ENCODE assay signal across 24 mouse cellular contexts in the genomic region with DNA sequence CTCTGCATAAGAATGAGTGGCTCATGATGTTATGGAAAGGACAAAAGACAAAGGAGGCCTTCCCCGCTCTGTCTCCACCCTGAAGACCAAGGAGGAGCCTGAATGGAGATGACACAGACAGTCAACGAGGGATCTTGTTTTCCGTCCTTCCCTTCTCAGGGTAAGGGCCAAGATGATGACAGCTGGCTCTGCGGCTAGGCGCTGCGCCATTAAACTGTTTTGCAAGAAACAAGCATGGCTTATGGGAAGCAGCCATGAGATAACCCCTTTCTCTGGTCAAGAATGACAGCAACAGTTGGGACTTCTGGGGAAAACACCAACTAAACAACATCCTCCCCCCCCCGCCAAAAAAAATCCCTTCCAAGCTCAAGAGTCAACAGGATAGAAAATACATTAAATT.
DNase-seq lines count a peak whose midpoint lies in the region; TF ChIP-seq lines count a peak whose summit lies in the region.
"Had no signal": no experiment of that assay in that cellular context is flagged by ENCODE, and none has a peak within 500 bp of the region (broad histone marks: within the 10 kb centered on the region; RNA-seq: fewer than 3 reads in every experiment).

No protein-coding gene starts in this region.

- DNase-seq in cerebellum, postnatal 10 days = peak; percentile 59
- no peak for DNase-seq in cerebellum, adult 2 months
- peak; percentile 78 for DNase-seq in heart, adult 11 months
- DNase-seq in heart, postnatal 25 days (ENCODE audit: low spot score) = no peak
- peak; percentile 18 for DNase-seq in left cerebral cortex, postnatal 4 days
- no peak for DNase-seq in left cerebral cortex, postnatal 14 days (ENCODE audit: low spot score in 2 of 2)
- DNase-seq in right cerebral cortex, postnatal 36 days (ENCODE audit: low spot score in 2 of 2) = no peak
- DNase-seq: adrenal gland, adult 2 months; adrenal gland, postnatal 36 days; cerebellum, adult 8-10 months; forebrain, postnatal 0 days; kidney, adult 11 months; kidney, postnatal 25 days; liver, postnatal 0 days had no signal

- intact Hi-C loops in heart, postnatal 25 days (cut with DNase I) = no loop called here
- intact Hi-C loops in left cerebral cortex, postnatal 4 days (cut with DNase I) = no loop called here
- intact Hi-C loops in left cerebral cortex, postnatal 14 days (cut with DNase I) = no loop called here

- no peak overlapping the region for H3K4me3 ChIP-seq in cerebellum, adult 2 months (replicated peaks; ENCODE audit: insufficient read depth, low read depth, low read length)
- H3K4me3 ChIP-seq: embryonic facial prominence, embryonic 15.5 days; forebrain, embryonic 12.5 days; hindbrain, embryonic 10.5 days; hindbrain, embryonic 15.5 days; layer of hippocampus, adult 2 months; left cerebral cortex, adult 2 months; liver, embryonic 12.5 days; midbrain, embryonic 13.5 days; neural tube, embryonic 13.5 days had no signal

- WGBS in cerebellum, adult 2 months = 72% methylated on average over 7 of the region's 7 CpGs

- no peak for TF ChIP-seq CTCF in cerebellum, adult 2 months (IDR thresholded peaks at IDR 0.05; ENCODE audit: borderline replicate concordance, insufficient read depth, low read depth, low read length)

- H3K4me1 ChIP-seq in cerebellum, adult 2 months (ENCODE audit: control insufficient read depth, insufficient read depth, low read length) = 0 out of 2 replicates have a peak, but pooled peaks cover 4% of the 10 kb centered on the region
- H3K4me1 ChIP-seq: embryonic facial prominence, embryonic 15.5 days; forebrain, embryonic 12.5 days; hindbrain, embryonic 10.5 days; hindbrain, embryonic 15.5 days; liver, embryonic 12.5 days; midbrain, embryonic 13.5 days; neural tube, embryonic 13.5 days had no signal

- H3K27ac ChIP-seq in cerebellum, adult 2 months (ENCODE audit: insufficient read depth, low read length) = no peak overlapping the region
- H3K27ac ChIP-seq: embryonic facial prominence, embryonic 15.5 days; forebrain, embryonic 12.5 days; hindbrain, embryonic 10.5 days; hindbrain, embryonic 15.5 days; layer of hippocampus, adult 2 months; left cerebral cortex, adult 2 months; liver, embryonic 12.5 days; macrophage; midbrain, embryonic 13.5 days; neural tube, embryonic 13.5 days had no signal

- no peak for TF ChIP-seq POLR2A in cerebellum, adult 2 months (IDR thresholded peaks at IDR 0.05; ENCODE audit: borderline replicate concordance, insufficient read depth, low read length)

- H3K27me3 ChIP-seq in cerebellum, adult 2 months (ENCODE audit: control insufficient read depth, insufficient read depth, low read length) = no peaks in the 10 kb centered on the region
- H3K27me3 ChIP-seq: embryonic facial prominence, embryonic 15.5 days; hindbrain, embryonic 15.5 days; liver, embryonic 12.5 days had no signal

Comparison
In these comparisons a context has a peak if more than half of its experiments do, and no peak if none do; other contexts are left out.
1. DNase-seq: peak in cerebellum, postnatal 10 days (2 of 2), heart, adult 11 months (single experiment) and left cerebral cortex, postnatal 4 days (single experiment); none in cerebellum, adult 2 months (0 of 2), heart, postnatal 25 days (single experiment), left cerebral cortex, postnatal 14 days (0 of 2) and right cerebral cortex, postnatal 36 days (0 of 2).